Comparison of ENCODE assay signal across 15 mouse cellular contexts in the genomic region with DNA sequence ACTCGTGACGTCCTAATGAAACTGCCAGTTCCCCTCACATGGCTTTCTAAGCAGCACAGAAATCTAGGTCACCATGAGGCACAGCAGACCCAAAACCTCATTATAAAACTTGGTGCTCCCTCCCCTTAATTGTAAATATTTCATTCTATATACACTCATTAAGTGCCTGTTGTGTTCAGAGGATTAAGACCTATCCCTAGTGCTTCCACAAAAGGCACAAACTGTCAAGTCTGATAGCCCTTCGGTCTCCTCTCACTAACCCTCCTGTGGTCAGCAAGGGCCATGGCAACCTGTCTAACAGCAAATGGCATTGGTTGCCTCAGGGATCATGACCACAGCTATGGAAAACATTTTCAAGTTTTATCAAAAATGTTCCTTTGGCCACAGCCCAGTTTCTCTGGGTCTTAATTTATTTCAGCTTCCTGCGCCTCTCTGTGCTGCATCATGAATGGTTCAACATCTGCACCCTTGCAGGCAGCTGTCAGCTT. TPM values are rescaled to one million over a fixed set of nuclear protein-coding genes. Genes with fewer than 3 reads are reported as not detected.
DNase-seq lines count a peak whose midpoint lies in the region; ATAC-seq and TF ChIP-seq lines count a peak whose summit lies in the region.
"Had no signal": no experiment of that assay in that cellular context is flagged by ENCODE, and none has a peak within 500 bp of the region (broad histone marks: within the 10 kb centered on the region; RNA-seq: fewer than 3 reads in every experiment).

No protein-coding gene starts in this region.

- peaks cover 31% of the 10 kb centered on the region for H3K4me1 ChIP-seq in hindbrain, embryonic 10.5 days (replicated peaks)
- H3K4me1 ChIP-seq in hindbrain, embryonic 13.5 days (replicated peaks): peaks cover 14% of the 10 kb centered on the region
- H3K4me1 ChIP-seq in bone marrow macrophage, adult 2 months (ENCODE audit: control insufficient read depth, insufficient read depth, low read length): peaks cover 28% of the 10 kb centered on the region
- H3K4me1 ChIP-seq: embryonic facial prominence, embryonic 12.5 days; neural tube, embryonic 12.5 days had no signal

- TF ChIP-seq POLR2A in bone marrow macrophage, adult 2 months (IDR thresholded peaks at IDR 0.05; ENCODE audit: borderline replicate concordance, low read depth, low read length): no peak

- H3K36me3 ChIP-seq in hindbrain, embryonic 10.5 days: no peaks in the 10 kb centered on the region
- H3K36me3 ChIP-seq in hindbrain, embryonic 13.5 days: no peaks in the 10 kb centered on the region
- H3K36me3 ChIP-seq: embryonic facial prominence, embryonic 12.5 days; neural tube, embryonic 12.5 days had no signal

- DNase-seq in hindbrain, embryonic 10.5 days (ENCODE audit: low spot score): no peak
- peak; percentile 94 for DNase-seq in 3T3-L1 (ENCODE audit: low read depth, low spot score)
- DNase-seq in kidney, postnatal 36 days: peak; percentile 17 to 29
- no peak for DNase-seq in cerebellum, adult 8-10 months
- DNase-seq in urinary bladder, adult 18-20 months (ENCODE audit: low spot score in 2 of 2): no peak
- DNase-seq: cerebellum, adult 9-11 months; forebrain, postnatal 0 days; gastrocnemius, postnatal 36 days; lung, adult 2 months; thymus, adult 2 months had no signal

- no peaks in the 10 kb centered on the region for H3K27me3 ChIP-seq in hindbrain, embryonic 10.5 days (ENCODE audit: insufficient read depth, poor library complexity, severe bottlenecking)
- H3K27me3 ChIP-seq in hindbrain, embryonic 13.5 days: no peaks in the 10 kb centered on the region
- H3K27me3 ChIP-seq: embryonic facial prominence, embryonic 12.5 days; neural tube, embryonic 12.5 days had no signal

- no peaks in the 10 kb centered on the region for H3K9me3 ChIP-seq in hindbrain, embryonic 10.5 days
- H3K9me3 ChIP-seq in hindbrain, embryonic 13.5 days: no peaks in the 10 kb centered on the region
- H3K9me3 ChIP-seq: embryonic facial prominence, embryonic 12.5 days; neural tube, embryonic 12.5 days had no signal

- ATAC-seq in hindbrain, embryonic 13.5 days (ENCODE audit: low FRiP score): no peak; the same call in 1 of the 2 replicates
- ATAC-seq: forebrain, postnatal 0 days had no signal

- no peak overlapping the region for H3K4me2 ChIP-seq in hindbrain, embryonic 13.5 days
- H3K4me2 ChIP-seq: embryonic facial prominence, embryonic 12.5 days; neural tube, embryonic 12.5 days had no signal

- H3K27ac ChIP-seq in hindbrain, embryonic 10.5 days: peak overlapping the region; percentile 30; the same call in 1 of the 2 replicates
- no peak overlapping the region for H3K27ac ChIP-seq in hindbrain, embryonic 13.5 days
- peak overlapping the region; percentile 85 for H3K27ac ChIP-seq in bone marrow macrophage, adult 2 months (ENCODE audit: insufficient read depth, low read depth, low read length)
- H3K27ac ChIP-seq: embryonic facial prominence, embryonic 12.5 days; left cerebral cortex, adult 2 months; neural tube, embryonic 12.5 days had no signal

- 68% methylated on average over 4 of the region's 4 CpGs for WGBS in hindbrain, embryonic 10.5 days
- 52% methylated on average over 4 of the region's 4 CpGs for WGBS in hindbrain, embryonic 13.5 days

- TF ChIP-seq CTCF in bone marrow macrophage, adult 2 months (IDR thresholded peaks at IDR 0.05; ENCODE audit: low read depth, low read length): no peak

- no peak overlapping the region for H3K9ac ChIP-seq in hindbrain, embryonic 13.5 days
- H3K9ac ChIP-seq: embryonic facial prominence, embryonic 12.5 days; forebrain, postnatal 0 days; neural tube, embryonic 12.5 days had no signal

- no peak overlapping the region for H3K4me3 ChIP-seq in hindbrain, embryonic 10.5 days
- H3K4me3 ChIP-seq in hindbrain, embryonic 13.5 days: no peak overlapping the region
- H3K4me3 ChIP-seq in bone marrow macrophage, adult 2 months (ENCODE audit: insufficient read depth, low read length): no peak overlapping the region
- H3K4me3 ChIP-seq: embryonic facial prominence, embryonic 12.5 days; left cerebral cortex, adult 2 months; neural tube, embryonic 12.5 days had no signal

RNA-seq across cellular contexts. Expression of a gene that starts 19.3 kb away (rescaled TPM):
- 0.39 TPM in 2 replicates for polyA plus RNA-seq in hindbrain, embryonic 10.5 days (2016; fragmentation: Nextera tagmentation; extraction: Ambion mirVana)
- 2.8 and 3.2 TPM in 2 replicates for polyA plus RNA-seq in hindbrain, embryonic 13.5 days (2015; fragmentation: Nextera tagmentation; extraction: Ambion mirVana)
- polyA plus RNA-seq in bone marrow macrophage, adult 2 months (2012; ENCODE audit: insufficient read depth, insufficient read length, missing spikeins): 1.8 and 2.4 TPM in 2 replicates

RNA-seq across cellular contexts. Expression of a gene that starts 34.5 kb away (rescaled TPM):
- 11.4 and 14.2 TPM in 2 replicates for polyA plus RNA-seq in hindbrain, embryonic 10.5 days (2016; fragmentation: Nextera tagmentation; extraction: Ambion mirVana)
- 8.2 and 8.7 TPM in 2 replicates for polyA plus RNA-seq in hindbrain, embryonic 13.5 days (2015; fragmentation: Nextera tagmentation; extraction: Ambion mirVana)
- 10.5 and 12.0 TPM in 2 replicates for polyA plus RNA-seq in bone marrow macrophage, adult 2 months (2012; ENCODE audit: insufficient read depth, insufficient read length, missing spikeins)

Comparison
In these comparisons a context has a peak if more than half of its experiments do, and no peak if none do; other contexts are left out.
1. DNase-seq: peak in 3T3-L1 (single experiment) and kidney, postnatal 36 days (2 of 2); none in hindbrain, embryonic 10.5 days (single experiment), cerebellum, adult 8-10 months (single experiment) and urinary bladder, adult 18-20 months (0 of 2).